Mouse (Mus musculus) midbrain, embryonic 12.5 days (tissue): Measurements from ENCODE around the gene Gm5127. TPM values are rescaled to one million over a fixed set of nuclear protein-coding genes. Genes with fewer than 3 reads are reported as not detected.
A peak's percentile ranks its signal among the peaks of the same experiment; 100 is the strongest.

Experiments used
- ATAC-seq: fragments of 200-750 bp; cut with Nextera tagmentation; 2 replicates; pipeline ENCODE4 v1.8.0; 2017; ENCODE audit warnings: low read depth, moderate TSS enrichment, moderate library complexity; ENCODE audit not compliant: low FRiP score
- H3K27ac ChIP-seq: fragments of 300-500 bp; sonication (generic); replicated peaks from 2 replicates; pipeline ENCODE4 v1.5.1; 2016; ENCODE audit warnings: mild to moderate bottlenecking
- H3K27me3 ChIP-seq: fragments of 300-500 bp; sonication (generic); 2 replicates; pipeline ENCODE4 v1.6.1; 2016; ENCODE audit warnings: mild to moderate bottlenecking
- H3K36me3 ChIP-seq: fragments of 300-500 bp; sonication (generic); 2 replicates; pipeline ENCODE4 v1.6.1; 2016
- H3K4me1 ChIP-seq: fragments of 300-500 bp; sonication (generic); 2 replicates; pipeline ENCODE4 v1.6.1; 2016
- H3K4me2 ChIP-seq: fragments of 300-500 bp; sonication (generic); replicated peaks from 2 replicates; pipeline ENCODE4 v1.6.1; 2016; ENCODE audit warnings: mild to moderate bottlenecking, moderate library complexity
- H3K4me3 ChIP-seq: fragments of 300-500 bp; sonication (generic); 2 replicates; pipeline ENCODE4 v1.5.1; 2016; ENCODE audit warnings: mild to moderate bottlenecking
- H3K9ac ChIP-seq: fragments of 300-500 bp; sonication (generic); replicated peaks from 2 replicates; pipeline ENCODE4 v1.6.1; 2016; ENCODE audit warnings: mild to moderate bottlenecking, moderate library complexity
- H3K9me3 ChIP-seq: fragments of 300-500 bp; sonication (generic); 2 replicates; pipeline ENCODE4 v1.6.1; 2016; ENCODE audit warnings: mild to moderate bottlenecking
- WGBS: fragments of 180-500 bp; shearing (Covaris S2); methylation state at CpG from one replicate; pipeline ENCODE4 v1.1.7; 2016; 5-methylcytosine and 5-hydroxymethylcytosine counted together
- polyA plus RNA-seq: library from polyadenylated mRNA; unstranded; fragments of >200 nt; fragmentation: Nextera tagmentation; extraction: Ambion mirVana; gene quantifications from 2 replicates; pipeline ENCODE4 v1.2.1, GENCODE M21; 2016

The Gm5127 gene
- polyA plus RNA-seq = 0.41 and 0.79 TPM in 2 replicates

DNA sequence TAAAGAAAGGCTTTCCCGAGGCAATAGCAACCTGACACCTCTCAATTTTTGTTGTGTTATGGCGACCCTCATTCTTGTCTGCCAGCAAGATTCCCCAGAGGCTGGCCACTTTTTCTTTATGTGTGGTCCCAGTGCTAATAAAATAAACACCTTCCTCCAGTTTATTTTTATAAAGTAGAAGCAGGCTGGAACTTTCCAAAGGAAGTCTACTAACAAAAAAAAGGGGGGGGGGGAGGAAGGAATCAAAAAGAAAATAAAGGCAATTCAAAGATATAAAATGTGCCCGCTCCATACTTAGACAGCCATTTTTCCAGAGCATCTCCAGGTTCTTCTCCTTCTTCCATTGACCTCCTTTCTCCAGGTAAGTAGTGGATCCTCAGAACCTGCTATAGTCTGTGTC is at the start of gene Gm5127:
Gene Gm5127 (plus strand): TSS at position 301 of the 400 bp plus-strand sequence.
- Histone ChIP-seq H3K9ac (no peak within 1 kb of the TSS), H3K4me1 (no peaks in the 10 kb centered on the region), H3K4me3 (no peak within 1 kb of the TSS), H3K27me3 (no peaks in the 10 kb centered on the region), H3K9me3 (no peaks in the 10 kb centered on the region), H3K27ac (no peak within 1 kb of the TSS), H3K36me3 (no peaks in the 10 kb centered on the region), H3K4me2 (no peak within 1 kb of the TSS)
- ATAC-seq = no peak
- 62% methylated on average over 3 of the region's 3 CpGs for whole genome bisulfite sequencing

DNA sequence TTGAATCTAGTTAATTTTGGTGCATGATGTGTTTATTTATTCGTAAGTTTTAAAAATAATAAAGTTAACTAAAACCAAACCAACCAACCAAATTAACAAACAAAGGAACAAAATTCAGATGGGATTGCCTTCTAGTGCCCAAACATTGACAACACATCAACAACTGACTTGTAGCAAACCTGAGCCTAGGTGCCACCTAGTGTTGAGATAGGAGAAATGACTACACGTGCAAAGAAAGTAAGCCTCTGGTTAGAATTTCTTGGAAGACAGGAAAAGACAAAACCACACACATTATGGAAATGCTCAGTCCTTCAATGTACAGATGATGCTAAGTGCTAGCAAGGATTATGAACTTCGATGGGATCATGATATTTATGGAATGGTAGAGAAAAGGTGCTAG is 46.6 kb upstream of the Gm5127 start:
- no peak for ATAC-seq
- Histone ChIP-seq H3K27ac (no peak overlapping the region), H3K4me2 (no peak overlapping the region), H3K4me1 (no peaks in the 10 kb centered on the region), H3K4me3 (no peak overlapping the region), H3K27me3 (no peaks in the 10 kb centered on the region), H3K9me3 (no peaks in the 10 kb centered on the region), H3K36me3 (no peaks in the 10 kb centered on the region), H3K9ac (no peak overlapping the region)
- WGBS = 36% methylated on average over 3 of the region's 3 CpGs

DNA sequence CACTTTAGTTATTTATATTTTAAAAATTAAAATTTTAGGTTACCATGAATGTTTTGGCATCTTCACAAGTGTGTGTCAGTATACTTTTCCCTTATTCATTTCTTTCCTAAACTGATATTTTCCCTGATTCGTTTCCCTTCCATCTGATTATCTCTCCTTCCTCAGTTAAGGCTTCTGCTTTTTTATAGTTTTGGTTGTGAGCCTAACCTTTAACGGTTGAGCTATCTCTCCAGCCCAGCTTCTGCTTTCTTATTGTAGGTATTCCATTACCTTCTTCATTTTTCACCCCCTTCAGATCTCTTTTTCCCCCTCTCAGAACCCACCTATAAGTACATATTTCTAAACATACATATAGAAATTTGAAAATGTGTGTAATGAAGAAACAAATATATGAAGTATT is 27.5 kb upstream of the Gm5127 start:
- no peak overlapping the region for H3K27ac ChIP-seq
- no peak overlapping the region for H3K4me2 ChIP-seq
- no peak overlapping the region for H3K9ac ChIP-seq
- no peaks in the 10 kb centered on the region for H3K9me3 ChIP-seq
- H3K4me1 ChIP-seq = no peaks in the 10 kb centered on the region
- 71% methylated on average over 2 of the region's 2 CpGs for WGBS
- no peak for ATAC-seq
- H3K4me3 ChIP-seq = no peak overlapping the region
- H3K27me3 ChIP-seq = no peaks in the 10 kb centered on the region
- H3K36me3 ChIP-seq = no peaks in the 10 kb centered on the region

DNA sequence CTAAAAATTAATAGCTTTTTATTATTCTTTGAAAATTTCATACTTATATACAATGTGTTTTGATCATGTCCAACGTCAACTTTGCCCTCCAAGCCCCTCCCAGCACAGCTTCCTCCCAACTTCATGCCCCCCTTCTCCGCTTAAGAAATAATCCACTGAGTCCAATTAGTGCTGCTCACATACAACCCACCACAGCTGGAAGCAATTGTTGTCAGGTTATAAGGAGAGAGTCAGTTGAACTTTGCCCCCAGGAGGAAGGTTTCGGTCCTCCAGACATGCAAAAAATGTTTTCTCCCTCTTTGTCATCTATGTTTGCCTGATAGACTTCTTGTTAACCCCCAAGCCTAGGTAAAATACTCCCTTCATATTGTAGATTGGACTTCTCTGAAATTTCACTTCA is 4.0 kb upstream of the Gm5127 start:
- H3K4me3 ChIP-seq = no peak overlapping the region
- no peaks in the 10 kb centered on the region for H3K9me3 ChIP-seq
- no peak for ATAC-seq
- H3K9ac ChIP-seq = no peak overlapping the region
- no peaks in the 10 kb centered on the region for H3K36me3 ChIP-seq
- no peak overlapping the region for H3K27ac ChIP-seq
- WGBS = 49% methylated on average over 3 of the region's 3 CpGs
- no peaks in the 10 kb centered on the region for H3K27me3 ChIP-seq
- no peak overlapping the region for H3K4me2 ChIP-seq
- H3K4me1 ChIP-seq = no peaks in the 10 kb centered on the region

DNA sequence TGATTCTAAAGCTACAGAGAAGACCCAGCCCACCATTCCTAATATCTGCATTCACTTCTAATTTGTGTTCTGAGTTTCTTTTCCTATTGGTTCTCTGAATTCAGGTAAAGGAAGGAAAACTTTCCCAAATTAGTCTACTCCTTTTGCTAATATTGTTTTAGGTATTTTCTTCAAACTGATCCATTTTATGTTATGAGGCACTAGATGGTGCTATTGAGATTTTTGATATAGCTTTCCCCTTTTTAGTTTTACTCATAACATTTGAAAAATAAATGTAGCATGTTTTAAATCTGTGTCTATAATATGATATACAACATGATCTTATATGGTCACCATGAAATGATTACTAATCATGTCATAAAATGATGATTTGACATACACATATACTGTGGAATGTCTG is 2.6 kb upstream of the Gm5127 start:
- no peak overlapping the region for H3K4me3 ChIP-seq
- no peak overlapping the region for H3K4me2 ChIP-seq
- H3K9me3 ChIP-seq = no peaks in the 10 kb centered on the region
- no peaks in the 10 kb centered on the region for H3K4me1 ChIP-seq
- no peak overlapping the region for H3K27ac ChIP-seq
- no peaks in the 10 kb centered on the region for H3K36me3 ChIP-seq
- no peak for ATAC-seq
- no peaks in the 10 kb centered on the region for H3K27me3 ChIP-seq
- H3K9ac ChIP-seq = no peak overlapping the region

- Histone ChIP-seq H3K27me3 (no peaks in the 10 kb centered on the region), H3K36me3 (no peaks in the 10 kb centered on the region), H3K4me1 (no peaks in the 10 kb centered on the region), H3K4me2 (no peak overlapping the region), H3K27ac (no peak overlapping the region), H3K9ac (no peak overlapping the region), H3K4me3 (no peak overlapping the region), H3K9me3 (no peaks in the 10 kb centered on the region)
- WGBS = 36% methylated on average over 2 of the region's 2 CpGs
- ATAC-seq = no peak
Observed at GRCm38 (mm10) chrX:106582197-106582596, 789 bp upstream of the Gm5127 start.

- no peak for ATAC-seq
- no peaks in the 10 kb centered on the region for H3K9me3 ChIP-seq
- no peaks in the 10 kb centered on the region for H3K4me1 ChIP-seq
- H3K36me3 ChIP-seq = no peaks in the 10 kb centered on the region
- no peak overlapping the region for H3K4me3 ChIP-seq
- no peak overlapping the region for H3K4me2 ChIP-seq
- H3K9ac ChIP-seq = no peak overlapping the region
- H3K27ac ChIP-seq = no peak overlapping the region
- H3K27me3 ChIP-seq = no peaks in the 10 kb centered on the region
Observed at GRCm38 (mm10) chrX:106593914-106594313, 10.9 kb downstream of the Gm5127 start.

DNA sequence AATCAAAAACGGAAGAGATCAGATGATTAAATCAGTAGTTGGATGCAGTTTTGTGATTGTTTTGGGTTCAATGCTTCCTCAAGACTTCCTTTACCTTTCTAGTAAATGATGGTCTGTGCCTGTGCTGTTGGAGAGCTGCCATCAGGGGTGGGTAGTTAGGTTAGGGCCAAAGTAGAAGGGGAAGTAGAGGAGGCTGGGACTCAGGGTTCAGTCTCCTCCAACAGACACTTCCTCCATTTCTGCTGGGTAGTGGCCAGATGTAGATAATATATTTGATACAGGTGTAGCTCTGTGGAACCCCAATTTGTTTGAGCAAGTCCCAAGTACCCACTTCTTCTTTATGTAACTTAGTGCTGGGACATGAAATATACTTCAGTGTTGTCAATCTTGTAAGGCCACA is 12.9 kb downstream of the Gm5127 start:
- H3K4me3 ChIP-seq = no peak overlapping the region
- no peaks in the 10 kb centered on the region for H3K4me1 ChIP-seq
- WGBS = 83% methylated on average over 1 of the region's 1 CpGs
- H3K27ac ChIP-seq = no peak overlapping the region
- H3K36me3 ChIP-seq = no peaks in the 10 kb centered on the region
- no peak for ATAC-seq
- H3K4me2 ChIP-seq = no peak overlapping the region
- no peaks in the 10 kb centered on the region for H3K9me3 ChIP-seq
- no peaks in the 10 kb centered on the region for H3K27me3 ChIP-seq
- H3K9ac ChIP-seq = no peak overlapping the region

DNA sequence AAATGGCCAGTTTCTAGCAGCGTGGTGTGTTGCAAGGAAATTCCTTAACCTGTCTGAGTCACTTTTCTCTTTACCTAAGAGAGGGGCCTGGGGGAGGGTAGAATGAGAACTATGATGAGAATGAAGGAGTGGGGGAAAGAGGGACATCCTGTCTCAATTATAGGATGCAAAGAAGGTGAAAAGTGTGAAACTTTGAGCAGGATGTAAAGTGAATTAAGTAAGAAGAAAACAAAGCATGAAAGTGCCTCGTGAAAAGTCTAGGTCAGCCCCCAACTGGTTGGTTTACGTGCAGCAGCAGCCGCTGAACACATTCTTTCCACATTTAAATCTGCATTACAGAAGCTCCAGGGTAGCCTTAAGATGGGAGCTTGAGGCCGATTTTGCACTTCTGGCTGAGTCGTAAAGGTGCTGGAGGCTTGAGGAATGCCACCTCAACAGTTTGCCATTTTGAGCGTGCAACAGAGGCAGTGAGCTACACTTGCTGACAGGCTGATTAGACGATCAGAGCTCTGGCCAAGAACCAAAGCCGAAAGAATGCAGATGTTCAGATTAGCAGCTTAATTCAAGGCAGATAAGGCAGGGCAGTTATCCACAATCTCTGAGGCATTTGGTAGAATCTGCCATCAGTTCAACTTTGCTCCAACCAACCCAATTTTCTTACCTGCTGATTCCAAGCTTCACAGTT is 19.7 kb downstream of the Gm5127 start:
- H3K9ac ChIP-seq = no peak overlapping the region
- WGBS = 18% methylated on average over 9 of the region's 9 CpGs
- ATAC-seq = no peak
- H3K27me3 ChIP-seq = no peaks in the 10 kb centered on the region
- no peaks in the 10 kb centered on the region for H3K36me3 ChIP-seq
- peak overlapping the region; percentile 17; the same call in 1 of the 2 replicates for H3K4me2 ChIP-seq
- H3K4me3 ChIP-seq = no peak overlapping the region
- H3K27ac ChIP-seq = no peak overlapping the region
- H3K4me1 ChIP-seq = no peaks in the 10 kb centered on the region
- H3K9me3 ChIP-seq = no peaks in the 10 kb centered on the region

- Histone ChIP-seq H3K4me1 (no peaks in the 10 kb centered on the region), H3K4me2 (peak within 1 kb of the TSS; percentile 17; the same call in 1 of the 2 replicates), H3K9me3 (no peaks in the 10 kb centered on the region), H3K4me3 (no peak within 1 kb of the TSS), H3K27me3 (no peaks in the 10 kb centered on the region), H3K27ac (no peak within 1 kb of the TSS), H3K36me3 (no peaks in the 10 kb centered on the region), H3K9ac (no peak within 1 kb of the TSS)
- ATAC-seq = no peak
- WGBS = 26% methylated on average over 6 of the region's 6 CpGs
Observed at GRCm38 (mm10) chrX:106603386-106603785, 20.4 kb downstream of the Gm5127 start, which contains the start of gene Cysltr1. Gene Cysltr1, minus strand, starts transcription at chrX:106603679.

GRCm38 (mm10) chrX:106622512-106622911 is 39.5 kb downstream of the Gm5127 start:
- 63% methylated on average over 1 of the region's 1 CpGs for WGBS
- H3K9me3 ChIP-seq = no peaks in the 10 kb centered on the region
- no peaks in the 10 kb centered on the region for H3K36me3 ChIP-seq
- H3K4me3 ChIP-seq = no peak overlapping the region
- no peak overlapping the region for H3K9ac ChIP-seq
- no peak overlapping the region for H3K4me2 ChIP-seq
- no peak overlapping the region for H3K27ac ChIP-seq
- H3K27me3 ChIP-seq = no peaks in the 10 kb centered on the region
- H3K4me1 ChIP-seq = no peaks in the 10 kb centered on the region
- no peak for ATAC-seq

GRCm38 (mm10) chrX:106623667-106624066 is 40.7 kb downstream of the Gm5127 start:
- H3K4me2 ChIP-seq = no peak overlapping the region
- 69% methylated on average over 3 of the region's 3 CpGs for WGBS
- no peaks in the 10 kb centered on the region for H3K9me3 ChIP-seq
- H3K27me3 ChIP-seq = no peaks in the 10 kb centered on the region
- H3K9ac ChIP-seq = no peak overlapping the region
- H3K36me3 ChIP-seq = no peaks in the 10 kb centered on the region
- no peak for ATAC-seq
- H3K4me3 ChIP-seq = no peak overlapping the region
- no peak overlapping the region for H3K27ac ChIP-seq
- H3K4me1 ChIP-seq = no peaks in the 10 kb centered on the region

DNA sequence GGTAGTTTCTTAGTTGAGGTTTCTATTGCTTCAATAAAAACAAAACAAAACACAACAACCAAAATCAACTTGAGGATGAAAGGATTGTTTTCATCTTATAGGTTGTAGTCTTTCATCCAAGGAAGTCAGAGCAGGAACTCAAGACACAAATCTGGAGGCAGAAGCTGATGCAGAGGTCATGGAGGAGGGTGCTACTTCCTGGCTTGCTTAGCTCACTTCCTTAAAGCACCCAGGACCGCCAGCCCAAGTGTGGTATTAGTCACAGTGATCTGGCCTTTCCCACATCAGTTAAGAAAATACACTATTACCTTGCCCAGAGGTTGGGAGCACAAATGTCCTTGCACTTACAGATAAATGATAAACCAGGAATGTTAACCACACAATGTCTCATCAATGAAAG is 45.5 kb downstream of the Gm5127 start:
- Histone ChIP-seq H3K9ac (no peak overlapping the region), H3K9me3 (no peaks in the 10 kb centered on the region), H3K4me1 (no peaks in the 10 kb centered on the region), H3K4me3 (no peak overlapping the region), H3K4me2 (no peak overlapping the region), H3K27ac (no peak overlapping the region), H3K36me3 (no peaks in the 10 kb centered on the region), H3K27me3 (no peaks in the 10 kb centered on the region)
- no peak for ATAC-seq
- WGBS = 72% methylated on average over 1 of the region's 1 CpGs
